Mouse (Mus musculus) intestine, embryonic 14.5 days (tissue): ENCODE data around the gene Olig3. TPM values are rescaled to one million over a fixed set of nuclear protein-coding genes. Genes with fewer than 3 reads are reported as not detected.
"Not testable (repeated sequence)": the region's sequence is repeated elsewhere in the genome, so short reads cannot be mapped to it uniquely, and the experiment has no call there.

Source experiments
- ATAC-seq: fragments of 200-750 bp; cut with Nextera tagmentation; replicated peaks from 2 replicates; pipeline ENCODE4 v1.8.0; 2017; ENCODE audit warnings: low read depth, moderate number of reproducible peaks, moderate TSS enrichment, moderate library complexity; ENCODE audit not compliant: low FRiP score, low TSS enrichment
- DNase-seq: peaks from one replicate; pipeline ENCODE4 v3.0.0-alpha.2; 2018; ENCODE audit warnings: low spot score
- H3K27ac ChIP-seq: fragments of 300-500 bp; sonication (generic); 2 replicates; pipeline ENCODE4 v1.5.1; 2014; ENCODE audit warnings: low read depth, mild to moderate bottlenecking, control low read depth
- H3K27me3 ChIP-seq: fragments of 300-500 bp; sonication (generic); replicated peaks from 2 replicates; pipeline ENCODE4 v1.6.1; 2014; ENCODE audit warnings: low read length, control low read depth; ENCODE audit not compliant: control insufficient read depth, insufficient read depth
- H3K36me3 ChIP-seq: fragments of 300-500 bp; sonication (generic); 2 replicates; pipeline ENCODE4 v1.6.1; 2014; ENCODE audit warnings: low read length, control low read depth; ENCODE audit not compliant: control insufficient read depth, insufficient read depth
- H3K4me1 ChIP-seq: fragments of 300-500 bp; sonication (generic); replicated peaks from 2 replicates; pipeline ENCODE4 v1.6.1; 2014; ENCODE audit warnings: low read length, control low read depth, mixed read lengths; ENCODE audit not compliant: control insufficient read depth, insufficient read depth
- H3K4me2 ChIP-seq: fragments of 300-500 bp; sonication (generic); 2 replicates; pipeline ENCODE4 v1.6.1; 2014; ENCODE audit warnings: low read length
- H3K4me3 ChIP-seq: fragments of 300-500 bp; sonication (generic); 2 replicates; pipeline ENCODE4 v1.5.1; 2014; ENCODE audit warnings: low read depth, low read length, control low read depth, mixed read lengths
- H3K9ac ChIP-seq: fragments of 300-500 bp; sonication (generic); 2 replicates; pipeline ENCODE4 v1.6.1; 2014; ENCODE audit warnings: mild to moderate bottlenecking, low read length
- H3K9me3 ChIP-seq: fragments of 300-500 bp; sonication (generic); 2 replicates; pipeline ENCODE4 v1.6.1; 2016; ENCODE audit warnings: low read length, control low read depth; ENCODE audit not compliant: control insufficient read depth
- WGBS: fragments of 180-500 bp; shearing (Covaris S2); extraction: QIAGEN DNeasy Blood & Tissue Kit; methylation state at CpG from one replicate; pipeline ENCODE4 v1.1.7; 2014; 5-methylcytosine and 5-hydroxymethylcytosine counted together
- polyA plus RNA-seq: library from polyadenylated mRNA; unstranded; fragments of >200 nt; fragmentation: Nextera tagmentation; extraction: Ambion mirVana; gene quantifications from 2 replicates; pipeline ENCODE4 v1.2.1, GENCODE M21; 2014

Olig3 gene
- polyA plus RNA-seq, 1 experiment from 2014 or later, result not detected

DNA sequence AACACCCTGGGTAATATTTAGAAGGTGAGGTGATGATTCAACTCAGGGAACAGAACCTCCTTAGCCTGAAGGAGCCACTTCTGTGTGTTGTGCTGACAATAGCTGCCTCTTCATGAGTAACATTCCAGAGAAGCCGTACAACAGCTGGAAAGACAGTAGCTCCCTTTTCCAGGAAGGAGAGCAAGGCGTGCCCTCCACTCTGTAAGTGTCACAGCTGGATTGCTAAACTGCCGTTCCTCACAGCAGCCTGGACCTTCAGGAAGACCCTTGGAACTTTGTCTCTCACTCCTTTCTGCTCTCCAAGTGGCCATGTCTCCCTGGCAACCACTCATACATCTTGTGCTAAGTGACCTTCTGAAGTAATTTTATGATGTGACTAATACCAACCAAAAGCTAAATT is 13.8 kb downstream of the Olig3 start:
- DNase-seq (no peak), ATAC-seq (no peak)
- Histone ChIP-seq H3K4me2 (no peak overlapping the region), H3K27ac (no peak overlapping the region), H3K36me3 (no peaks in the 10 kb centered on the region), H3K4me3 (no peak overlapping the region), H3K27me3 (peaks cover 4% of the 10 kb centered on the region), H3K9me3 (no peaks in the 10 kb centered on the region), H3K4me1 (no peaks in the 10 kb centered on the region), H3K9ac (no peak overlapping the region)
- 47% methylated on average over 3 of the region's 3 CpGs for WGBS

DNA sequence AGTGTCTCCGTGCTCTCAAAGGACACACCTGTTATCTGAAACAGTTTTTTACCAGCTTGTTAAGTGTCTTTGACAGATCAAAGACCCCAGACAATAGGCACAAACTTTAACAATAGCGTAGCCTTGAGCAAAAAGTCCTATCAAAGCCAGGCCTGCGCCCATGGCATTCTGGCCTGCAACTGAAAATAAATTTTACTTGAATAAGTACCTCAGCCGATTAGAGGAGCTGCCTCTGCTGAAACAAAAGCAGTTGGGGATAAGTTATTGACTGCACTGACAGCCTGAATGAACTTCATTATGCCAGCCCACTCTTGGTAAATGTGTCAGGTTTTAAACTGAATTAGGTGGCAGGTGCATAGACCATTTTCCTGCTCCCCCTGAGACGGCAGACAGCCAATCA is 15.9 kb downstream of the Olig3 start:
- Histone ChIP-seq H3K4me3 (no peak overlapping the region), H3K9ac (no peak overlapping the region), H3K4me2 (no peak overlapping the region), H3K4me1 (no peaks in the 10 kb centered on the region), H3K36me3 (no peaks in the 10 kb centered on the region), H3K9me3 (no peaks in the 10 kb centered on the region), H3K27me3 (no peaks in the 10 kb centered on the region), H3K27ac (no peak overlapping the region)
- ATAC-seq, result no peak
- WGBS, result 66% methylated on average over 5 of the region's 5 CpGs
- no peak for DNase-seq

DNA sequence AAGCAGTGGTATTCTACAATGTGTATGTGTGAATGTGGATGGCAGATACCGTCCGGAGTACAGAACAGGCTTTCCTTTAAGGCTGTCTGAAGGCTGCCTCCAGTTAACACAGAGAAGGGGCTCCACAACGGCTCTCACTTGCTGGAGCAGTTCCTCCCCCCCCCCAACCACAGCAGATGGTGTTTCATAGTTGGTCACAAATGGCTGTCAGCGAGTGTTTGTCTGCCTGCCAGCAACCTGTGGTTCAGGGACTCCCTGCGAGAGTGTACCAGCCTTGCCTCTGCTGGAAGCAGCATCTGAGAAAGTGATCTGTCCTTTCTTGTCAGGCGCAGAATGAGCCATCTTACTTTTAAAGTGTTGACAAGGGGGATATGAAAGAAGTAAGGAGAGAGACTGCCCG is 17.5 kb downstream of the Olig3 start:
- DNase-seq (no peak), ATAC-seq (no peak)
- Histone ChIP-seq H3K27ac (no peak overlapping the region), H3K9me3 (0 out of 2 replicates have a peak, but pooled peaks cover under 1% of the 10 kb centered on the region), H3K4me1 (no peaks in the 10 kb centered on the region), H3K4me2 (no peak overlapping the region), H3K9ac (no peak overlapping the region), H3K4me3 (no peak overlapping the region), H3K27me3 (no peaks in the 10 kb centered on the region), H3K36me3 (no peaks in the 10 kb centered on the region)
- WGBS, result 60% methylated on average over 7 of the region's 7 CpGs

DNA sequence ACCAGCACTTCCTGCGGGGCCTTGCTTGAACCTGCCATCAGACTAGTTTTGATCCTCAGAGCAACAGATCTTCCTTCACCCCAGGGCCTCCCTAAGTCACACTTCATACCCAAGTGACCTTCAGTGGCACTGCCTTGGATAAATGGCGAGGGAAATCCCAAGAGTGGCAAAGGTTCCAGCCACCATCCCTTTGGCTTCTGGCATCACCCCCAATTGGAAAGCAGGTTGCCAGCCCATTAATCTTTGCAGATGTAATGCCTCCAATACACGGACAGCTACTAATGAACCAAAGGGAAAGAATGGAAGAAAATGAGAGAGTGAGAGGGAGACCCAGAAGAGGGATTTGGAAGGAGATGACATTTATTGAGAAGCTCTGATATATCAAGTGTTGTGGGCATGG is 18.0 kb downstream of the Olig3 start:
- no peaks in the 10 kb centered on the region for H3K4me1 ChIP-seq
- no peak for DNase-seq
- H3K4me3 ChIP-seq, result no peak overlapping the region
- no peak overlapping the region for H3K27ac ChIP-seq
- WGBS, result 76% methylated on average over 3 of the region's 3 CpGs
- no peak for ATAC-seq
- no peak overlapping the region for H3K9ac ChIP-seq
- no peak overlapping the region for H3K4me2 ChIP-seq
- no peaks in the 10 kb centered on the region for H3K36me3 ChIP-seq
- no peaks in the 10 kb centered on the region for H3K27me3 ChIP-seq
- H3K9me3 ChIP-seq, result peaks cover 3% of the 10 kb centered on the region; the same call in 1 of the 2 replicates

DNA sequence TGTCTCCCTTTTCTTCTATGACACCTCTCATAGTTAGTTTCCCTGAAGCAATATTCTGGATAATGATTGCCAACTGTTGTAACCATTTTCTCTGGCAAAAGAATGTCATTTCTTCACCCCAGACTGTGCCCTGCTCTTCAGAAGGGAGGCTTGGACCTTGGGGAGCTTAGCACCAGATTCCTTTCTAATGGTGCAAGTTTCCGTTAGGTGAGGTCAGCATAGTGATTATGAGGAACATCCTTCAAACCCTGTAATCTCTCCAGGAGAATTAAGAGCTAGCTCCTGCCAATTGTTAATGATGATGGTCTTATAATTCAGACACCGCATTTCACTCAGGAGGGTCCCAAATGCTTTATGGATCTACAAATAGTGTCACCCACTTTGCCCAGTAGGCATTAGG is 19.5 kb downstream of the Olig3 start:
- H3K4me1 ChIP-seq, result no peaks in the 10 kb centered on the region
- ATAC-seq (no peak), DNase-seq (no peak)

DNA sequence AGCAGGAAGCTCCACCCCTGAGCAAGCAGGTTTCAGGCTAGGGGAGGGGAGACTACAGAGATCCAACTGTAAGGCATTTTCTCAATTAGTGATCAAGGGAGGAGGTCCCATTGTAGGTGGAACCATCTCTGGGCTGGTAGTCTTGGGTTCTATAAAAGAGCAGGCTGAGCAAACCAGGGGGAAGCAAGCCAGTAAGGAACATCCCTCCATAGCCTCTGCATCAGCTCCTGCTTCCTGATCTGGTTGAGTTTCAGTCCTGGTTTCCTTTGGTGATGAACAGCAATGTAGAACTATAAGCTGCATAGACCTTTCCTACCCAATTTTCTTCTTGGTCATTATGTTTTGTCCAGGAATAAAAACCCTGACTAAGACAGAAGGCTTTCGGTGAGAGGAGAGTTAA is 24.6 kb downstream of the Olig3 start:
- not testable (repeated sequence) for H3K27ac ChIP-seq, ATAC-seq, H3K4me2 ChIP-seq, H3K9ac ChIP-seq, H3K4me1 ChIP-seq, H3K4me3 ChIP-seq, DNase-seq, H3K36me3 ChIP-seq, H3K27me3 ChIP-seq, H3K9me3 ChIP-seq
- 96% methylated on average over 1 of the region's 1 CpGs for whole genome bisulfite sequencing

More for the DNA sequence above, 19.5 kb downstream of the Olig3 start:
- Histone ChIP-seq H3K4me2 (no peak overlapping the region), H3K4me3 (no peak overlapping the region), H3K9ac (no peak overlapping the region), H3K27me3 (no peaks in the 10 kb centered on the region), H3K9me3 (peaks cover 3% of the 10 kb centered on the region; the same call in 1 of the 2 replicates), H3K27ac (no peak overlapping the region), H3K36me3 (no peaks in the 10 kb centered on the region)
- 91% methylated on average over 2 of the region's 2 CpGs for WGBS

DNA sequence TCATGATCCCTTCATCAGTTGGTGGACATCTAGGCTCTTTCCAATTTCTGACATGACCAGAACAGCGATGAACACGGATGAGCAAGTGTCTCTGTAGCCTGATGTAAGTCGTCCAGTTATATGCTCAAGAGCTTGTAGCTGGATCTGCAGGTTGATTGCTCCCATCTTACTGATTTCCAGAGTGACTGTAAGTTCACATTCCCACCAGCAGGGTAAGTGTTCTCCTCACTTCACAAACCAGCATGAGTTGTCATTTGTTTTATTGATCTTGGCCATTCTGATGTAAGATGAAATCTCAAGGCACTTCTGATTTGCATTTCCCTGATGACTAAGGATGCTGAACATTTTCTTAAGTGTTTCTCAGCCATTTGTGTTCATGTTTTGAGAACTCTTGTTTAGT is 27.8 kb downstream of the Olig3 start:
- H3K4me3 ChIP-seq, result no peak overlapping the region
- ATAC-seq, result no peak
- H3K27me3 ChIP-seq, result no peaks in the 10 kb centered on the region
- H3K4me1 ChIP-seq, result no peaks in the 10 kb centered on the region
- H3K9ac ChIP-seq, result no peak overlapping the region
- H3K27ac ChIP-seq, result no peak overlapping the region
- WGBS, result 83% methylated on average over 3 of the region's 3 CpGs
- H3K4me2 ChIP-seq, result no peak overlapping the region
- no peaks in the 10 kb centered on the region; the same call in 1 of the 2 replicates for H3K9me3 ChIP-seq
- no peaks in the 10 kb centered on the region for H3K36me3 ChIP-seq
- DNase-seq, result no peak

DNA sequence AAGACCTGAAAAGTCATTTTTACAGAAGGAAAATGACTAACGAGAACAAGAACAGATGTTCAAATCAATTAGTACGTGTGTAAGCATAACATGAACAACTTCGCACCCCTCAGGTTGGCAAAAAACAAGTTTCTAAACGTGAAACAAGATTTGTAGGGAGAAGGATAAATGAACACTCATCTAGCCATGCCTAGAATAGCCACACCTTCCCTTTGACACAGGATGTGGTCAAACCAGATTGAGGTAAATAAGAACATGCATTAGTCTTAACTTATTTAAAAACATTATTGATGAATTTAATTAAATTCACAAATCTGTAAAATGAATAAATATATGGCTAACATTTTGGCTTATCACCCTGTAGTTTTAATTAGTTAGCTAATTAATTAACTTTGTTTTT is 35.5 kb downstream of the Olig3 start:
- no peak overlapping the region for H3K4me3 ChIP-seq
- H3K36me3 ChIP-seq, result no peaks in the 10 kb centered on the region
- no peak overlapping the region for H3K9ac ChIP-seq
- no peaks in the 10 kb centered on the region for H3K9me3 ChIP-seq
- DNase-seq (peak; percentile 4), ATAC-seq (no peak)
- no peaks in the 10 kb centered on the region for H3K27me3 ChIP-seq
- H3K4me2 ChIP-seq, result no peak overlapping the region
- no peaks in the 10 kb centered on the region for H3K4me1 ChIP-seq
- no peak overlapping the region for H3K27ac ChIP-seq
- WGBS, result 83% methylated on average over 4 of the region's 4 CpGs

DNA sequence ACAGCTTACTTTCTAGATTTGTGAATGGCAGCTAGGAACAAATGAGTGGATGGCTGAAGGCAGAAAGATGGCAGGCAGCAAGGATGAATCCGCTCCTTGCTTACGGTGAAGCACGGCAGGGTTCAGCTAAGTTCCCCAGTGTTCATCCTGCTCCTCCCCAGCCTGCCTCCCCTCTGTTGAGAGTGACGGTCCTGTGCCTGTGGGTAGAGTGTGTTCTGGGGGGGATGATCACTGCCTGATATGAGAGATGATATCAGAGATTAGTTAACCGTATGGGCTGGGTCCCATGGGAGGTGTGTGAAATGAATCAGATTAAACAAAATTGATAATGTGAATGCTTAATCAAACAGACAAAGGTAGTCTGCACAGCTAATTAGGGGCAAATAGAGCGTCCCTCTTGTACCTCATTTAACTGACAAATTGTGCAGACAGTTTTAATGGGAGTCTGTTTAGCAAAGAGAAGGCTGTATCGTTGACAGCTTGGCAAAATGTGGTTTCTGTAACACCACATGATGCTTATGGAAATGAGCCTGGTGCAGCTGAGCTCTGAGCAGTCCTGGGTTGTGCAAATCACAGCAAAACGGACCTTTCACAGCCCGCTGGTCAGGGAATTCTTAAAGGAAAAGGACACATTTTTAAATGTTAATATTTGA is 40.3 kb downstream of the Olig3 start:
- no peaks in the 10 kb centered on the region for H3K4me1 ChIP-seq
- no peaks in the 10 kb centered on the region for H3K36me3 ChIP-seq
- H3K27ac ChIP-seq, result no peak overlapping the region
- H3K9me3 ChIP-seq, result no peaks in the 10 kb centered on the region
- no peak overlapping the region for H3K4me3 ChIP-seq
- ATAC-seq (no peak), DNase-seq (no peak)
- no peak overlapping the region for H3K4me2 ChIP-seq
- 50% methylated on average over 9 of the region's 9 CpGs for WGBS
- H3K27me3 ChIP-seq, result no peaks in the 10 kb centered on the region
- no peak overlapping the region for H3K9ac ChIP-seq
